Mouse (Mus musculus): Measurements from ENCODE around the gene Pcnp. TPM values are rescaled to one million over a fixed set of nuclear protein-coding genes. Genes with fewer than 3 reads are reported as not detected.
A peak's percentile ranks its signal among the peaks of the same experiment; 100 is the strongest.
"Not testable (repeated sequence)": the region's sequence is repeated elsewhere in the genome, so short reads cannot be mapped to it uniquely, and the experiment has no call there.

The Pcnp gene
- polyA plus RNA-seq, 1 experiment from 2014 or later: 272 TPM

DNA sequence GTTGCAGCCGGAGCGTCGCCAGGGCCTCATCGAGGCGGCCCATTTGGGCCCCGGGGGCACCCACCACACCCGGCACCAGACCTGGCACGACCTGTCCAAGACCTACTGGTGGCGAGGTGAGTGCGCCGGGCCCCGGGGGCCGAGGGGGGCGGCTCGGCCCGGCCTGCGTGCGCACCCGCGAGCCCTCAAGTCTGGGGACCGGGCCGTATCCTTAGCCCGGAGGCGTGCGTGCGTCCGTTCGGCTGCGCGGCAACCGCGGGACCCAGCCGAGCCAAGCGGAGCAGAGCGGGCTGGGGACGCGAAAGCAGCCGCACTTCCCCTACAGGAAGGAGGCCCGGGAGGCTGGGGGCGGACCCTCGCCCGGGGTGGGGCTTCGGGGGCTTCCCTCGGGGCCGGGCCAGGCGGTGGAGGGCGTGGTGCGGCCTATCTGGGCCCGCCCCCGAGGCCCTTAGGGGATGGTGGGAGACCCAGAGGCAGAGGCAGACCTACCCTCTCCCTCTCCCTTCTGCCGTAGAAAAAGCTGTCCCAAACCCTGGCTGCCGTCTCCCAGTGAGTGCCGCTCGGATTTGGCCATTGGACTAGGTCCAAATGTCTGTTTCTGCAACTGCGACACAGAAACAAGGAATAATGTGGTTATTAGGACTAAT, 55.2 kb downstream of the Pcnp start:
- Histone ChIP-seq H3K27ac (peak overlapping the region; percentile 94), H3K36me3 (peaks cover 38% of the 10 kb centered on the region), H3K9me3 (no peaks in the 10 kb centered on the region), H3K4me2 (peak overlapping the region; percentile 82), H3K27me3 (no peaks in the 10 kb centered on the region), H3K4me3 (peak overlapping the region; percentile 99), H3K9ac (peak overlapping the region; percentile 94), H3K4me1 (peaks cover 38% of the 10 kb centered on the region)
- peak; percentile 85 for ATAC-seq (ENCODE audit: insufficient number of reproducible peaks, insufficient read depth, low FRiP score, low TSS enrichment, low read depth)
- under 1% methylated on average over 55 of the region's 55 CpGs for WGBS

DNA sequence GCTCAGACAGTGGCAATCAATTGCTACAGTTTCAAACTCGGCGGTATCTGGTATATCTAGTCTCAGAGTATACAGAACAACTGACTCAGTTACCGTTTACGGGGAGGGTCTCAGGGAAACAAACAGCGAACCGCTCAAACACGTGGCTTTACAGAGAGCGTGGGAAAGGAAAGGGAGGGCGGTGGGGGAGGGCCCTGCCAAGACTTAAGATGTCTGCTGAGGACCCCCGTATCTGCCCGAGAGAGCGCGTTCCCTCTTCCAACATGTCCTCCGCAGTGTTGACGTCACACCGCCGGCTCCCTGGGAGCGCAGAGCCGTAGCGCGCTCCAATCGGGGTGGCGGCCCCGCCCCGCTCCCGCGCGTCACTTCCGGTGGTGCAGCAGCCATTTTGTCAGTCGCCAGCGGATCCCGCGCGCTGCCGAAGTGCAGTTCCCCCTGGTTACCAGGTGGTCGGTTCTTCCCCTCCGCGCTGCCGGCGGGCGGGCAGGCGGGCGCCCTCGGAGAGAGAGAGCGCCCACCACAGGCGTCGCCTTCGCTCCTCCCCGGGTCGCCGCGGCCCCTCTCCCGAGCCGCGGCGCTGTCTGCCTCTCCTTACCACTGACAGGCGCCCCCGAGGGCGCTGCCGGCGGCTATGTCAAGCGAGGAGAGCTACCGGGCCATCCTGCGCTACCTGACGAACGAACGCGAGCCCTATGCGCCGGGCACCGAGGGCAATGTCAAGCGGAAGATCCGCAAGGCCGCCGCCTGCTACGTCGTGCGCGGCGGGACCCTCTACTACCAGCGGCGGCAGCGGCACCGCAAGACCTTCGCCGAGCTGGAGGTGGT, 55.9 kb downstream of the Pcnp start, which contains the start of gene Zbtb11:
TSS of gene Zbtb11 (plus strand) at position 453 of the 825 bp plus-strand sequence.
- under 1% methylated on average over 84 of the region's 86 CpGs for WGBS
- Histone ChIP-seq H3K36me3 (peaks cover 45% of the 10 kb centered on the region), H3K27ac (peak within 1 kb of the TSS; percentile 94), H3K27me3 (no peaks in the 10 kb centered on the region), H3K4me3 (peak within 1 kb of the TSS; percentile 99), H3K4me1 (peaks cover 39% of the 10 kb centered on the region), H3K9ac (peak within 1 kb of the TSS; percentile 94), H3K9me3 (no peaks in the 10 kb centered on the region), H3K4me2 (peak within 1 kb of the TSS; percentile 82)
- ATAC-seq (ENCODE audit: insufficient number of reproducible peaks, insufficient read depth, low FRiP score, low TSS enrichment, low read depth): peak; percentile 98

DNA sequence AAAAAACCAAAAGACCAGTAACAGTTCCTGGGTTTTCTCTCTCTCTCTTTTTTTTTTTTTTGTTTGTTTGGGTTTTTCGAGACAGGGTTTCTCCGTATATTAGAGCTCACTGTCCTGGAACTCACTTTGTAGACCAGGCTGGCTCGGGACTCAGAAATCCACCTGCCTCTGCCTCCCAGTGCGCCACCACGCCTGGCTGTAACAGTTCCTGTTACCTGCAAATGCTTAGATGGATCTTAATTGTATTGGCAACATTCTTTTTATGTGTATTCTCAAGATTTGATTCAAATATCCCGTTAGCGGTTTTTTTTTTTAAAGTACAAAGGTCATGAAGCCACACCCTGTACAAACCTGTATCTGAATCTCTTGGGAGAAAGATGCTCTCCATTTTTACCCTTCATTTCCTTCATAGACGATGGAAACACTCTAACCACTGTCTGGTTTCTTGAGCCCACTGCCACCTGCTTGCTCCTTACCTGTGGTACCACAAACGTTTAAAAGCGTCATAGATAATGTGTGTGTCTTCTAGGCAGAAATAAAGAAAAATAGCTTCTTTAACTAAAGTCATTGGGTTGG, 56.8 kb downstream of the Pcnp start:
- Histone ChIP-seq H3K27me3 (no peaks in the 10 kb centered on the region), H3K4me2 (peak overlapping the region; percentile 82), H3K36me3 (peaks cover 41% of the 10 kb centered on the region), H3K9ac (peak overlapping the region; percentile 57), H3K27ac (peak overlapping the region; percentile 69), H3K4me1 (peaks cover 39% of the 10 kb centered on the region), H3K9me3 (no peaks in the 10 kb centered on the region), H3K4me3 (peak overlapping the region; percentile 99)
- ATAC-seq (ENCODE audit: insufficient number of reproducible peaks, insufficient read depth, low FRiP score, low TSS enrichment, low read depth): no peak
- 53% methylated on average over 10 of the region's 10 CpGs for WGBS

DNA sequence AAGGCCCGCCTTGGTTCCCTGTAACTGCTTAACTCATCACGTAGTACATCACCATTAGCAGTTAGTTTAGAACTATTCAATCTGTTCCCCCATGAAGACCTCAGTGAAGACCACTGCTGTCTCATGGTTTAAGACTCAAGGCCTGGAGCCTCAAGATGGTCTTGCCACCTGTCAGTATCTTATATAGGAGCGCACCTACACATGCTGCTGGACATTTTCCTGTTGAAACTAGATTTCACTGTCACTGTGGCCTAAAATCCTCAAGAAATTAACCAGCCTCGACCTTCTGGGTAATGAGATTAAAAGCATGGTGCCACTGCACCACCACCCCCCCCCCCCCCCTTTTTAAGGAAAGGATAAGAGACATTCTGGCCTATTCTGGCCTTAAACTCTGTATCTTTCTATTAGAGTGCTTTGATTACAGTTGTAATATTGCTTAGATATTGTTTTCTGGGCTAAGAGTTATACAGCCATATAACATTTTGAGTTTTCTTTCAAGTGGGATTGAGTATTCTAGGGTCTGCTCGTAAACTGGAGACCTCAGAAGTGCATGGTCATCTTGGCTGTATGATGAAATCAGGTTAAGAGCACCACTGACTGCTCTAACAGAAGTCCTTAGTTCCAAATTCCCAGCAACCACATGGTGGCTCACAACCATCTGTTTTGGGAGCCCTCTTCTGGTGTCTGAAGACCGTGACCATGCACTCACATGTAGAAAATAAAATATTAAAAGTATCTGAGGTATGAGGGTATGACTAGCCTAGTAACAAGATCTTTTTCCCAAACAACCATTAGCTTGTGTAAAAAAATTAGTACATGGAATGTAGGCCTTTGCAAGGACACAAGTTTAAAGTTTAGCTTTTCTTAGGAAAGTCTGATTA, 57.6 kb downstream of the Pcnp start:
- no peaks in the 10 kb centered on the region for H3K9me3 ChIP-seq
- no peak overlapping the region for H3K4me2 ChIP-seq
- H3K9ac ChIP-seq: no peak overlapping the region
- peaks cover 43% of the 10 kb centered on the region for H3K36me3 ChIP-seq
- H3K27ac ChIP-seq: no peak overlapping the region
- ATAC-seq (ENCODE audit: insufficient number of reproducible peaks, insufficient read depth, low FRiP score, low TSS enrichment, low read depth): no peak
- 77% methylated on average over 6 of the region's 6 CpGs for WGBS
- peaks cover 43% of the 10 kb centered on the region for H3K4me1 ChIP-seq
- no peak overlapping the region for H3K4me3 ChIP-seq
- H3K27me3 ChIP-seq: no peaks in the 10 kb centered on the region

DNA sequence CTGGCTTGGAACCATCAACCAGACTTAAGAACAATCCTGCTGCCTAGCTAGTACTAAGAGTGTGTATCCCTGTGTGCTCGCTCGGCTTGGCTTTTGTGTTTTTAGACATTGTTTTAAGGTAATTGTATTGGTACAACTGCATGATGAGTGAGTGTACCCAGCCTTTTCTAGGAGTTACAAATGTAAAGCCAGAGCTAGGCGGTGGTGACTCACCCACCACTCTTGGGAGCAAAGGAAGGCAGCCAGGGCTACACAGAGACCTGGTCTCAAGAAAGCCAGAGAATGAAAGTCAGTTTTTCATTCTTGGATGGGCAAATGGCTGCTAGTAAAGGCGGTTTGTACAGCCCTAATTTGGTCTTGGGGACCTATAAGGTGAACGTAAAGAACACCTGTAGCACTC, 59.1 kb downstream of the Pcnp start:
- H3K27ac ChIP-seq: no peak overlapping the region
- H3K36me3 ChIP-seq: peaks cover 43% of the 10 kb centered on the region
- no peaks in the 10 kb centered on the region for H3K9me3 ChIP-seq
- no peak overlapping the region for H3K4me2 ChIP-seq
- 94% methylated on average over 5 of the region's 5 CpGs for WGBS
- no peak overlapping the region for H3K4me3 ChIP-seq
- H3K4me1 ChIP-seq: peaks cover 37% of the 10 kb centered on the region
- no peaks in the 10 kb centered on the region for H3K27me3 ChIP-seq
- H3K9ac ChIP-seq: no peak overlapping the region
- no peak for ATAC-seq (ENCODE audit: insufficient number of reproducible peaks, insufficient read depth, low FRiP score, low TSS enrichment, low read depth)

DNA sequence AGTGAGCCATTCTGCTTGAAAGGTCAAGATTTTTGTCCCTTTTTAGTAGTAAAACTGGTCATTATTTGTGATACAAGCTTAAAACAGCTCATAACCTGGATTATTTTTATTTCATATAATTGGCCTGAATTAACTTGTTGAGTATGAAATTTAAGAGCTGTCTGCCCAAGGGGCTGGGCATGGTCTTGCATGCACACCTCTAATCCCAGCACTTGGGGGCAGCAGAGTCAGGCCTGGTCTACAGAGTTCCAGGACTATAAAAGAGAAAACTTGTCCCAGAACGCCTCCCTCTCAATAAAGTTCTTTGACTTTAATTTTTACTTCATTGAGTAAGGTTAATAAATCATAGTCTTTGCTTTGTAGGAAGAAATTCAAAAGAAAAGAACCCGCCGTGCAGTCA, 60.4 kb downstream of the Pcnp start:
- no peak overlapping the region for H3K27ac ChIP-seq
- H3K9me3 ChIP-seq: no peaks in the 10 kb centered on the region
- no peak for ATAC-seq (ENCODE audit: insufficient number of reproducible peaks, insufficient read depth, low FRiP score, low TSS enrichment, low read depth)
- H3K36me3 ChIP-seq: peaks cover 43% of the 10 kb centered on the region
- peaks cover 29% of the 10 kb centered on the region for H3K4me1 ChIP-seq
- no peak overlapping the region for H3K4me3 ChIP-seq
- H3K4me2 ChIP-seq: no peak overlapping the region
- WGBS: 85% methylated on average over 3 of the region's 3 CpGs
- H3K27me3 ChIP-seq: no peaks in the 10 kb centered on the region
- H3K9ac ChIP-seq: no peak overlapping the region

DNA sequence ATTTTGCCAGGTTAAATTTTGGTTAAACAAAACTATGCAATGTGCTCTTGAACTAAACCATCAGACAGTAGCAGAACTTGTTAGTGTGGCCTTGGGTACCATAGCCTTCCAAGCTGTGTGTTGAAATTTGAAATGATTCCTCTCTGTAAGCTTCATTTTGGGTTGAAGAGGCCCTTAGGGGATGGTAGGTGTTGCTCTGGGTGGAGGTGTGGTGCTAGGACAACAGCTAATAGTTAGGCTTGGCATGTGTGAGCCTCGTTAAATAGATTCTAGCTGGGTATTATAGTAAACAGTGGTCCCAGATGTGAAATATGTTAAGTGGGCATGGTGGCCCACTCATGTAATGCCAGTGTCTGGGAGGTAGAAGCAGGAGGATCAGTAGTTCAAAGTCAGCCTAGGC, 62.3 kb downstream of the Pcnp start:
- H3K9ac ChIP-seq: peak overlapping the region; percentile 96
- 16% methylated on average over 1 of the region's 1 CpGs for WGBS
- peak overlapping the region; percentile 80 for H3K4me3 ChIP-seq
- no peak for ATAC-seq (ENCODE audit: insufficient number of reproducible peaks, insufficient read depth, low FRiP score, low TSS enrichment, low read depth)
- H3K27me3 ChIP-seq: no peaks in the 10 kb centered on the region
- peak overlapping the region; percentile 89 for H3K4me2 ChIP-seq
- no peaks in the 10 kb centered on the region for H3K9me3 ChIP-seq
- peaks cover 42% of the 10 kb centered on the region for H3K36me3 ChIP-seq
- peaks cover 22% of the 10 kb centered on the region for H3K4me1 ChIP-seq
- no peak overlapping the region for H3K27ac ChIP-seq

DNA sequence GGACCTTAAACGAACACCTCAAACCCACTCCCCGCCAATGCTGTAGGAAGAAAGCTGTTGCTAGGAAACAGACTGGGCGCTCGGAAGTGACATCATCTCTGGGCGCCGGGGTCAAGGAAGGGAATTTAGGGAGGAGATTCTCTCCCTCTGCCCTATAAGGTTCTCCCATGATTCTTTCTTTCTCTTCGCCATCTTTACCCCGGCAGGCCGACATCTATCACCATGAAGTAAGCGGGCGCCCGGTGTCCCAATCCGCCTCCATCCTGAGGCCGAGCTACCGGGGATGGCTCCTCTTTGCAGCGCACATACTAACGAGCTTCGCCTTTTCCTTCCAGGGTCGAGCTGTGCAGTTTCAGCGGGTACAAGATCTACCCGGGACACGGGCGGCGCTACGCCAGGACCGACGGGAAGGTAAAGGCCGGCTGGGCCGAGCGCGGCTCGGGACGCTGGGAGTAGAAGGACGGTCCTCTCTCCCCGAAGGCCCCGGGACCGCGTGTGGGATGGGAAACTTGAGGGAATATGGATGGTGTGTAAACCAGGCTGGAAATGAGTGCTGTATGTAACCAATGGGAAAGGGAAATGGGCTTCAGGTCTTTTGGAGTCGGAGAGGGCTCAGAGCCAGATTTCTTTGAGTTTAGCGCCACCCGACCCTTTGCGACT, 63.2 kb downstream of the Pcnp start, which contains the start of gene Rpl24:
TSS of gene Rpl24 (plus strand) at position 64 of the 660 bp plus-strand sequence.
- under 1% methylated on average over 42 of the region's 42 CpGs for WGBS
- no peaks in the 10 kb centered on the region for H3K9me3 ChIP-seq
- ATAC-seq (ENCODE audit: insufficient number of reproducible peaks, insufficient read depth, low FRiP score, low TSS enrichment, low read depth): peak; percentile 91
- H3K4me2 ChIP-seq: peak within 1 kb of the TSS; percentile 89
- peak within 1 kb of the TSS; percentile 96 for H3K9ac ChIP-seq
- H3K36me3 ChIP-seq: peaks cover 33% of the 10 kb centered on the region
- no peaks in the 10 kb centered on the region for H3K27me3 ChIP-seq
- peak within 1 kb of the TSS; percentile 91 for H3K27ac ChIP-seq
- peaks cover 17% of the 10 kb centered on the region for H3K4me1 ChIP-seq
- H3K4me3 ChIP-seq: peak within 1 kb of the TSS; percentile 80

DNA sequence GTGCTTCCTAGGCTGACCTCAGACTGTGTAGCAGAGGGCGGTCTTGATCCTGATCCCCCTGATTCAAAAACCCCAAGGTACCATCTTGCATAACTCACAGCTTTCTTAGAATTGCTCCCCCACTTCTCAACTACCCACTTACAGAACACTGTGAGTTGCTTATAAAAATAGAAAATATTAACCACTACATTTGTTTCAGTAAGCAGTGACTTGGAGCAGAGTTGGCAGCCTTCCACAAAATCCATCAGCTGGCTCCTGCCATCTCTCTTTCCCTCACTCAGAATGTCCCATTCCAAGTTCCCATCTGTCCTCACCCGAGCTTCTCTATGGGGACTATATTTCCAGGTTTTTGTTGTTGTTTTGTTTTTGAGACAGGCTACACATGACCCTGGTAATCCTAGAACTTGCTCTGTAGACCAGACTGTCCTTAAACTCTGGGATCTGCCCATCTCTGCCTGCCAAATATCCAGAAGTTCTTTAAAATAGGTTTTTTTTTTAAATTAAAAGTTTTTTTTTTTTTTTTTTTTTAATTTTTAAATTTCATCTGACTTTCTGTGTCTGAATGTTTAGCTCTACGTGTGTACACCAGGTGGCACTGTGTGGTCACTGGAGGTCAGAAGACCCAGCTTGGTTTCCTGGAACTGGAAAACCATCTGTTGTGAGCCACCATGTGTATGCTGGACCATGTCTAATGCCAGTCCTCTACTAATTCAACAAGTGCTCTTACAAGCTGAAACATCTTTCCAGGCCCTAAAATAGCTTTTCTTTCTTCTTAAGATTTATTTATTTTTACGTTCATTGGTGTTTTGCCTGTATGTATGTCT, 65.2 kb downstream of the Pcnp start:
- ATAC-seq (ENCODE audit: insufficient number of reproducible peaks, insufficient read depth, low FRiP score, low TSS enrichment, low read depth): no peak
- 67% methylated on average over 4 of the region's 4 CpGs for WGBS
- Histone ChIP-seq H3K4me2 (no peak overlapping the region), H3K4me3 (no peak overlapping the region), H3K27me3 (no peaks in the 10 kb centered on the region), H3K9me3 (no peaks in the 10 kb centered on the region), H3K27ac (no peak overlapping the region), H3K36me3 (peaks cover 13% of the 10 kb centered on the region), H3K4me1 (peaks cover 4% of the 10 kb centered on the region), H3K9ac (no peak overlapping the region)

DNA sequence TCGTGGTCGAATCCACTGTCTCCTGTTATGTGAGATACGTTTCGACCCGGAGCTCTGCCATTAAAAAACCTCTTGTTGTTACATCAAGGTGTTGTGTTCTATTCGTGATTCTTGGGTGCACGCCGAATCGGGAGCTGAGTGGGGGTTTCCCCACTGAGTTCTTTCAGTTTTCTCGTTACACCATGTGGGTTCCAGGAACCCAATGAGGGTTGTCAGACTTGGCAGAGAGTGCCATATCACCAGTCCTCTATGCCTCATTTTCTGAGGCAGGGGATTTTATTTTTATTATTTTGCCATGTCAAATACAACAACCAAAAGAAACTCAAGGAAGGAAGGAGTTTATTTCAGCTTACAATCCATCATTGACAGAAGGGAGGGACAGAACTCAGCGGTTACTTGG, 66.5 kb downstream of the Pcnp start:
- not testable (repeated sequence) for H3K36me3 ChIP-seq; H3K4me2 ChIP-seq; H3K4me3 ChIP-seq; H3K27me3 ChIP-seq; H3K9ac ChIP-seq; ATAC-seq (ENCODE audit: insufficient number of reproducible peaks, insufficient read depth, low FRiP score, low TSS enrichment, low read depth); H3K4me1 ChIP-seq; H3K27ac ChIP-seq; H3K9me3 ChIP-seq
- WGBS: 84% methylated on average over 6 of the region's 11 CpGs

Data from embryonic facial prominence, embryonic 13.5 days (tissue).